Mouse (Mus musculus): ENCODE results near the gene Ffar2. TPM values are rescaled to one million over a fixed set of nuclear protein-coding genes. Genes with fewer than 3 reads are reported as not detected.
"Not testable (repeated sequence)": the region's sequence is repeated elsewhere in the genome, so short reads cannot be mapped to it uniquely, and the experiment has no call there.

Gene Ffar2
- polyA plus RNA-seq (2012; rRNA removed), result 0.13 and 0.14 TPM in 2 replicates

DNA sequence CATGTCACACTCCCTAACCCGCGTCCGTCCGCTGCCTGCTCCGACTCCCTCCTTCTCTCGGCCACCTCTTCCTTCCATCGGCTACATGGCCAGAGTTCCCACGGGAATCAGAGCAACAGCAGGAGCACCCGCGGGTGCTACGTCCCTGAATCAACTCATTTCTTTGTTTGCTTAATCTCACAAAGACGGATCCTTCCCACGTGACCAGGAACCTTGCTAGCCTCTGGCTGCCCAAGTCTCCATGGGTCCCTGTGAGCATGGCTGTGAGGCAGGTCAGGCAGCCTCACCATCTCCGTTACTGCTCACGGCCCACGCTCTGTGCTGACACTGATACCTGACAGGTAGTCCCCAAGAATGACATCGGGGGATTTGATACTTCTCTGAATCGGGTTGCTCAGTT is at the start of gene Ffar2:
Ffar2 (minus strand) TSS at position 101 of the 400 bp plus-strand sequence.
- no peak for DNase-seq (ENCODE audit: extremely low spot score in 1 of 2, low spot score in 1 of 2)

DNA sequence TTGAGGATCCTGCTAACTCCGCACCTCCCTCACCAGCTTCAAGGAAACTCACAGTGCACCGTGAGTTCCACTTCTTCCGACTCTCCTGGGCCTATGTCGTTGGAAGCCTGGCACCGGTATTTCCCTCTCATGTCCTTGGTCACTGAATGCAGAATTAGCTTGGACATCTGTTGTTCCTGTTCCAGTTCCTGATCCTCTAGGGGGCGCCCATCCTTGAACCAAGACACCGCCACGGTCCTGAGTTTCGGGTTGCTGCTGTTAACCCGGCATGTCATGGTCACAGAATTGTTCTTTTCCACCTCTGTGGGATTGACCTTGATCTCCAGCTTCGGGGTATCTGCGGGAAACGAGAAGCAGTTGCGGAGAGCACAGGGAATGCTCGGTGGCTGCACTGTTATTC is 49.5 kb upstream of the Ffar2 start:
- peak; percentile 24 to 83 for DNase-seq (ENCODE audit: extremely low spot score in 1 of 2, low spot score in 1 of 2)

- DNase-seq (ENCODE audit: extremely low spot score in 1 of 2, low spot score in 1 of 2), result no peak
Measured at GRCm38 (mm10) chr7:30863386-30863785, 39.8 kb upstream of the Ffar2 start.

- no peak for DNase-seq (ENCODE audit: extremely low spot score in 1 of 2, low spot score in 1 of 2)
Measured at GRCm38 (mm10) chr7:30861464-30861863, 37.9 kb upstream of the Ffar2 start, which contains the start of gene Ffar1. TSS of gene Ffar1 (minus strand) at chr7:30861564.

GRCm38 (mm10) chr7:30859635-30860402 is 36.2 kb upstream of the Ffar2 start:
- DNase-seq (ENCODE audit: extremely low spot score in 1 of 2, low spot score in 1 of 2), result peak in 1 of 2 experiments; percentile 80

GRCm38 (mm10) chr7:30859290-30859634 is 35.7 kb upstream of the Ffar2 start:
- DNase-seq (ENCODE audit: extremely low spot score in 1 of 2, low spot score in 1 of 2), result peak; percentile 43 to 88

DNA sequence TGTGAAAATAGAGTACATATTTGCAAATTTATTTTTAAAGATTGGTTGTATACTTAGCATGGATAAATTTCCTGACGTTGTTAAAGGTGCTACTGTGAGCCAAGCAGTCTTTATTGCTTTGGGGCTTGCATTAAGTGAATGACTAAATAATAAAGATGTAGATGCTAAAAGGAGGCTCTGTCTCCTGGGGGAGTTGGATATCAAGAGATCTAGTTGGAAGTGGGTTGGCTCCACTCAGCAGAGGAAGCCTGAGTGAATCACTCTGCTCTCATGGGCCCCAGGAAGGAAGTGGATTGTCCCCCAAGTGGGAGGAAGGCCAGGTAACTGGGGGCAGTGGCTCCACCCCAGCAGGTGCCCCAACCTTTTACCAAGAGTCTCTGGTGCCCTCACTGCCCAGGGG is 34.2 kb upstream of the Ffar2 start:
- no peak for DNase-seq (ENCODE audit: extremely low spot score in 1 of 2, low spot score in 1 of 2)

DNA sequence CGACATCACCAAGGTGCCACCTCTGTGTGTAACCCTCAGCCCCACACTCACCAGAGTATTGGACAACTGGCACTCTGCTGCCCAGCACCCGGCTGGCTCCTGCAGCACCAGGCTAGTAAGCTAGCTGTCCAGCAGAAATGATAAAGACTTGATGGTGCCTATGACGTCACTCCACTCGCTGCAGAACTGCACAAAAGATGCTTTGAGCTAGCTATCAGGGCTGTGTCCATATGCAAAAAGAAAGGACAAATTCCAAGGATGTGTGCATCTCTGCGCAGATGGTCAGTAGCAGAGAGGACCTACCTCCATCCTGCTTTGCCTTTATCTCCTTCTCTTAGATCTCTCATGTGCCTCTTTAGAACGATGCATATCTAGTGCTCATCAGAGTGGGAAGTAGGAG is 32.5 kb upstream of the Ffar2 start, which contains the start of gene Ffar3:
Ffar3 (minus strand) TSS at position 101 of the 400 bp plus-strand sequence.
- no peak for DNase-seq (ENCODE audit: extremely low spot score in 1 of 2, low spot score in 1 of 2)

DNA sequence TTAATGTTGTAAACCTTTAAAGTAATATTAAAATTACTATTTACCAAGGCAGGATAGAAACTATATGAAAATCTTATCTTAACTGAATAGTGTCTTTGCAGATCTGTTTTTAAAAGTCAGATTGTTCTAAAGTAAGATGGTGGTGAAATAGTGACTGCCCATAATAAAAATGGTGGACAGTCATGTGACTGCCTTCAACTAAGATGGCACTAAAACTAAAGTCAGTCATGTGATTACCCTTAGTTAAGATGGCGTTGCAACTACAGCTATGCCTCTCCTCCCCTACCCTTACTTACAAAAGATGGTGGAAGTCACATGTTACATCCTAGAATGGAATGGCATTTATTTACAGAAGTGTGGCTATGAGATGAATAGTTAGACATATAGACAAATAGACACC is 27.8 kb upstream of the Ffar2 start:
- DNase-seq (ENCODE audit: extremely low spot score in 1 of 2, low spot score in 1 of 2), result no peak

DNA sequence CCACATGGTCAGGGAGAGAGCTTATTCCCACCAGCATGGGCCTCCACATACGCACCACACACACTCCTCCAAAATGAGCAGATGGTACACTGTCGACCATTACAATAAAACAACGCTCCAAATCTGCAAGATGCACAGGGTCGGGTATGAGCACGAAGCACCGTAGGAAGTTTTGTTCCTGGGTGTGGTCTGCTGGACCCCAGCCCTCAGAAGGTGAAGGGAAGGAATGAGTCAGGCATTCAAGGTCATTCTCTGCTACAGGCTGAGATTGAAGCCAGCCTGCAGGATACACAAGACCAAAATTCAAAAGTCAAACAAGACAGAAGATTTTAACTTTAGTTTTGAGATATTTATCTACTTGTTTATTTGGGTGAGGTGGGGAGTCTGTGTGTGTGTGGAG is 24.4 kb upstream of the Ffar2 start:
- no peak for DNase-seq (ENCODE audit: extremely low spot score in 1 of 2, low spot score in 1 of 2)

- DNase-seq (ENCODE audit: extremely low spot score in 1 of 2, low spot score in 1 of 2), result no peak
Measured at GRCm38 (mm10) chr7:30847386-30847785, 23.8 kb upstream of the Ffar2 start.

GRCm38 (mm10) chr7:30846505-30847053 is 23.0 kb upstream of the Ffar2 start:
- no peak for DNase-seq (ENCODE audit: extremely low spot score in 1 of 2, low spot score in 1 of 2)

DNA sequence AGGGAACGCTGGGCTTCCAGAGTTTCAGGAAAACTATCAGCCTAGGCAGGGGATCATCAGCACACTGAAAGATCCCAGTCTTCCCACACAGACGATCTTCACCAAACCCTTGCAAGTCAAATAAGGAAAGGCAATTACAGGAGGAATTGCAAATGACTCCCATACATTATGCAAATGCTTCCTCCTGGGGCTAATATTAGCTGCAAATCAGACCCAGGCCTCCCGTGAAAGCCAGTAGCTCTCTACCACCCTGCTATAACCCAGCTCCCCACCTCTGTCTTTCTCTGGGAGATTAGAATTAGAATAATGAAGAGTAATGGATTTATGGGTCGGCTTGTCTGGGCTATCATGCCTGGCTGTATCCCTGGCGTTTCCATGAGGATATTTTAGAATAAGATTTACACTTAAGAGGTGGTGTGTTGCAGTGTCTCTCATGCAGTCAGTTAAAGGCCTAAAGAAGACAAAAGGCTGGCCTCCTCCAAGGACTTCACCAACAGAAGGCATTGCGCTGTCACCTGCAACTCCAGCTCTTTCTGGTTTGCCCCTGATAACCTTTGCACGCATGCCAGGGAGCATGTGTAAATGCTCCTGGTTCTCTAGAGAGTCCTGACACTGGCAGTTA is 21.2 kb upstream of the Ffar2 start:
- no peak for DNase-seq (ENCODE audit: extremely low spot score in 1 of 2, low spot score in 1 of 2)

DNA sequence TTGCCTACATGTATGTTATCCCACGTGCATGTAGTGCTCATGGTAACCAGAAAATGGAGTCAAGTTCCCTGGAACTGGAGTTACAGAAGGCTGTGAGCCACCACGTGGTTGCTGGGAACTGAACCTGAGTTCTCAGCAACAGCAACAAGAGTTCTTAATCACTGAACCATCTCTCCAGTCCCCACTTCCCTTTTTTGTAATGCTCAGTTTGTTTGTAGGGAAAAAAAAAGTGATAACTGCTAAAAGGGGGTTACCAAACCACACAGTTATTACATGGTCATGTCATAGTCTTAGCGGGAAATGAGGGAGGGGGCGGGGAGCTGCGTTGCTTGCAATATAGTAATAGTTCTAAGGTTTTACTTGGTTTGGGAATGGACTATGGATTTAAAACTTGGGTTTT is 18.5 kb upstream of the Ffar2 start:
- DNase-seq (ENCODE audit: extremely low spot score in 1 of 2, low spot score in 1 of 2), result no peak

DNA sequence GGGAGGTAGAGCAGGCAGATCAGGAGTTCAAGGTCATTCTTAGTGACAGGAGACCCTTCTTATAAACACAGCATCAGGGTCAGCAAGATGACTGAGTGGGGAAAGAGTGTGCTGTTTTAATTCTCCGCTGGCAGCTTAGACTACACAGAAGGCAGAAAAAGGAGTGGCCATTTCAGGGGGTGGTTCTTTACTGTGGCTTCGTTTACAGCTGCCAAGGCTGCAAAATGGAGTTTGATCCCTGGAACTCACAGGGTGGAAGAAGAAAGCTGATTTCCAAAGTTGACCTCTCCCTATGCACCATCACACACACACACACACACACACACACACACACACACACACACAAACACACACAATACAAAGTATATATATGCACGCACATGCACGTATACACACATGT is 17.8 kb upstream of the Ffar2 start:
- no peak for DNase-seq (ENCODE audit: extremely low spot score in 1 of 2, low spot score in 1 of 2)

- no peak for DNase-seq (ENCODE audit: extremely low spot score in 1 of 2, low spot score in 1 of 2)
Measured at GRCm38 (mm10) chr7:30840306-30840705, 16.7 kb upstream of the Ffar2 start.

DNA sequence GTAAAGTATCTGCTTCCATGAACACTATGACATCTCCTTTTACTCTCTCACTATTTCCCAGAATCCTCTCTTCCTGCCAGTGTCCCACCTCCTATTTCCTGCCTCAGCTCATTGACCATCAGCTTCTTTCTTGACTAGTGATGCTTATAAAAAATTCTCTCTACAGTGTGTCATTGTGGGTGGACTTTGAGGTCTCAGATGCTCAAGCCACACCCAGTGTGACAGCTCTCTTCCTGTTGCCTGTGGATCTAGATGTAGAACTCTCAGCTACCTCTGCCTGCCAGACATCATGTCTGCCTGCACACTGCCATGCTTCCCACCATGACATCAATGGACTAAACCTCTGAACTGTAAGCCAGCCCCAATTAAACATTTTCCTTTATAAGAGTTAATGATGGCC is 13.7 kb upstream of the Ffar2 start:
- no peak for DNase-seq (ENCODE audit: extremely low spot score in 1 of 2, low spot score in 1 of 2)

DNA sequence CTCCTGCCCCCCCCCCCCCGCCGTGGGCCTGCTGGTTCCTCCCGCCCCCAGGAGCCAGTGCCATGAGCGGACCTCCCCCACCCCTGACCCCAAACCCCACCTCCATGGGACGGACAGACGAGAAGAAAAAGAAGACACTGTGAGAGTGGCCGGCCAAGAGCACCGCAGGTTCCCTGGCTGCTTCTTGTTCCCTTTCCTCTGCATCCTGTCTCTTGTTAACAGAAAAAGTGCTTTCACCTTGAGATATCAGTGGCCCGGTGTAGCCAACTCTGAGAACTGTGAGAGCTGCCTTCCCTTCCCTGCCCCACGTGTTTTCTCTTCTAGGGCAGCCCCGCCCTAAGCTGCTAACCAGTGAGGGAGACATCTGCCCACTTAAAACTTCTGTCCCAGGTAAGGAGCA is 9.1 kb upstream of the Ffar2 start:
- not testable (repeated sequence) for DNase-seq (ENCODE audit: extremely low spot score in 1 of 2, low spot score in 1 of 2)

GRCm38 (mm10) chr7:30832261-30832660 is 8.7 kb upstream of the Ffar2 start:
- DNase-seq (ENCODE audit: extremely low spot score in 1 of 2, low spot score in 1 of 2), result no peak

DNA sequence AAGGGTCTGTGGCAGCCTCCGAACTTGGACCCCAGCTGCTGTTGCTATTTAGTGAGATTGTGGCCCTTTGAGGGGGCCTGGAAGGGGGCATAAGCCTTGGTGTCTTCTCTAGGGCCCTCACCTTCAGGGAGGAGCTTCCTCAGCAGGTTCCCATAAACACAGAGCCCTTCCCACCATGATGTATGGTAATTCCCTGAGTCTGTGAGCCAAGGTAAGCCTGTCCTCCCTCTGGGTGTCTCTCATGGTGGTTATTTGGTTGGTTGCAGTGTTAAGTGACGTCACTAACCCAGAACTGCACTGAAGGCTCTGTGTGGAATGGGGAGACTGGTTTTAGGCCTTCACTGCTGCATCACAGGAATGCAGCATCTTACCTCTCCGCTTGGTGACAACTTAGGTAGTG is 5.9 kb upstream of the Ffar2 start:
- no peak for DNase-seq (ENCODE audit: extremely low spot score in 1 of 2, low spot score in 1 of 2)

DNA sequence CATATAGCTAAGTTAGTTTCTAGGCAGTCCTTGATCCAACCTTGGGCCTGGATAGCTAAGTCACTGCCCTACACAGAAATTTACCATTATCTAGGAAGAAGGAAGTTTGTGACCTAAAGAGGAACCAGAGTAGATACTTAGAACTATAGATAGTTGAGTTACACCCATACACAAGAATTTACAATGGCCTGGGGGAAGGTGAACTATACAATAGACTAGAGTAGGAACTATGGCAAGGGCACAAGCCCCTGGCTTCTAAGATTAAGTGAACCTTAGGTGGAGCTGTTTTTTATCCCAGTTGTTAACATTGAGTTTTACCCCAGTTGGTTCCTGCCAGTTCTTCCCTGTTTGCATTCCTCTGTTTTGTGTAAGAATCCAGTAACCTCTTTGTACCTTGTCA is 5.3 kb upstream of the Ffar2 start:
- not testable (repeated sequence) for DNase-seq (ENCODE audit: extremely low spot score in 1 of 2, low spot score in 1 of 2)

- no peak for DNase-seq (ENCODE audit: extremely low spot score in 1 of 2, low spot score in 1 of 2)
Measured at GRCm38 (mm10) chr7:30826660-30827059, 3.1 kb upstream of the Ffar2 start.

All from frontal cortex, adult 2 months (tissue).